Mouse (Mus musculus): ENCODE measurements around the gene Cpn1.

DNA sequence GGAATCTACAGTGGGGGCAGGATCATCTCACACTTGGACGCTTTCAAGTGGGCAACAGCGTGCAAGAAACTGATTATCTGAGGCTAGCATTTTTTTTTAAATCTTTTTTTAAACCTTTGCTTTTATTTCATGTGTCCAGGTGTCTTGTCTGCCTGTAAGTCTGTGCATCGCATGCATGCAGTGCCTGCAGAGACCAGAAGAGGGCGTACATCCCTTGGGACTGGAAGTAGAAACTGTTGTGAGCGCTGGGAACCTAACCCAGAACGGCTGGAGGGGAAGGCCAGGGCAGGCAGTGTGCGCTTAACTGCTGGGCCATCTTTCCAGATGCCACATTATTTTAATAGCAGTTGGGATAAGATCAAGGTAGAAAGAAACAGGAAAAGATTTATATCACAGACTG, 63.4 kb downstream of the Cpn1 start:
- TF ChIP-seq CTCF (IDR thresholded peaks at IDR 0.05; ENCODE audit: control insufficient read depth, insufficient read depth, low read length) (no peak; the same call in 1 of the 2 replicates), POLR2A (IDR thresholded peaks at IDR 0.05; ENCODE audit: borderline replicate concordance, control insufficient read depth, low read depth, low read length) (no peak)
